Mouse (Mus musculus) erythroblast, embryonic 14.5 days (primary cell): Measurements from ENCODE around the gene Ppie.

ENCODE experiments used
- GATA1 ChIP-seq: IDR thresholded peaks from 2 replicates; pipeline ENCODE4 v1.6.1; 2012; ENCODE audit warnings: low read length, inconsistent platforms, mixed read lengths
- TAL1 ChIP-seq: IDR thresholded peaks from 3 replicates; pipeline ENCODE4 v1.6.1; 2012; ENCODE audit warnings: low read length, inconsistent platforms, mixed read lengths

GRCm38 (mm10) chr4:123085290-123085689 lies 54.5 kb downstream of the Ppie start:
- no peak for TF ChIP-seq TAL1
- no peak for TF ChIP-seq GATA1
